Mouse (Mus musculus) Muller cell, postnatal 12 days (primary cell): ENCODE measurements at regions not wholly inside any gene's neighbourhood (a gene's known extent, or its start where the extent isn't known, plus 50 kb on each side); places are given as distances from the start of the nearest gene placed in this dataset.

ENCODE experiments used
- DNase-seq: peaks from one replicate; pipeline ENCODE4 v3.0.0-alpha.2; 2015; ENCODE audit errors: inconsistent ontology term

DNA sequence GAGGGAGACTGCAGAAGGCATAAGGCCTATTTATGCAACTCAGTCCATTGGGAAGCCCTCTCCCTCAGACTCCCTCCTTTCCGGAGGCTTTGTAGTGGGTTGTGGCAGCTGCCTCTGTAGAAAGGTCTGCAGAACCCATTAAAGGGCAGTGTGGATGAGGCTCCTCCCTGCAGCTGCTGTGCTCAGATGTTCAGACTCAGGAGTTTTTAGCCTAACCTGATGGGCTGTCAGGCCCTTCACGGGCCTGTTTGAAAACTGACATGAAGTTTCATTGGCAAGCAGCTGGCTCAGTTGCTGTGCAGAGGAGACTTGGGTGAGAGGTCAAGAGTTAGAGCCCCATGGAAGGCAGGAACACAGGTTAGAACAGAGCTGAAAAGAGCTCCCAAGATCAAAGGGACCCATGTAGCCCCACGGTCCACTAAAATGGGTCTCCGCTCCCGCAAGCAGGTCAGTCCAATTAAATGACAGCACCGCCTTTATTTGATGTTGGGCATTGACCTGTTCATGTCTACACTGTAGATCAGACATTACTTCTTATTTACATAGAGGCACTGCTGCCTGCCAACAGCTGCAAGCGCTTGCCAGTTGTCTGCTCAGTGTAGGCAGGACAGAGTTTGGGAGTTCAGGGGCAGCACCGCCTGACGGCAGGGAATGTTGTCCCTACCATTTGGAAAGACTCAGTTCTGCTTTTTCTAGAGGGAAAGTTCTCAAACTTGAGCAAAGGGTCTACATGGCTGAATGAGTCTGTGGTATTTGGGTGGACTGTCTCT lies 53.8 kb upstream of the Usp46 start:
- no peak for DNase-seq

DNA sequence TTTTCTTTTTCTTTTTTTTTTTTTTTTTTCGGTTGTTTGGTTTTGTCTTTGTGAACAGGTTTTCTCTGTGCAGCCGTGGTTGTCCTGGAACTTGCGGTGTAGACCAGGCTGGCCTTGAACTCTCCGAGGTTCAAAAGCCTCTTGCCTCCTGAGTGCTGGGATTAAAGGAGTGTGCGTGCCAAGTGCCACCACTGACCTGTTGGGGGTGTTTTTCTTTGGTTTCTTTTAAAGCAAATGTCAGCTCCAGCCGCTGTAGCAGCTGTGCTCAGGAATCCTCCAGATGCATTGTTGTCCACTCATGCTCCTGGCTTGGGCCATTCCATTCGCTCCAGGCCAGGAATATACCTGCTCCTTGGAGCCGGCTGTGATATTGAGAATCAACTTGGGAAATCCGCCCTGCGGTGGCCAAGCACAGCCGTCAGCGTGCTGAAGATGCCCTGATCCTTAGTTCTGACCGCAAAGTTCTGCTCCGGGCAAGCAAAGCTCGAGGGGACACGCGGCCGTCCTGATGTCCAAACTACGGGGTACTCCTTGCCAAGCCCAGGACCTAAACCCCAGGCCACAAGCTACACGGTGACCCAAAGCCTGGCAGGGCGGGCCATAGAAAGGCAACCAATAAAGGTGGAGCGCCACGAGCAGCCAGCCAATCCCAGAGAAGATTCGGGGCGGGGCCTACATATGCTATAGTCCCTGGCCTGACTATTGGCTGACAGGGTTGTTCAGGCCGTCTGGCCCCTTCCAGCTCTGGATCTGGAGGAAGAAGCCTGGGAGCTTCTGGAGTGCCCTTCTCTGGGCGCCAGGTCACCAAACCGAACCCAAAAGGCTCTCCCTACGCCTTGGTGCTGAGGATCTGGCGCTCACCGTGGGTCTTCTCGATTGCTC lies 58.0 kb upstream of the Usp46 start:
- DNase-seq: peak; percentile 51

GRCm38 (mm10) chr5:74127518-74127917 lies 59.3 kb upstream of the Usp46 start:
- no peak for DNase-seq

- no peak for DNase-seq
Observed at GRCm38 (mm10) chr5:74129636-74130035, 61.4 kb upstream of the Usp46 start.

GRCm38 (mm10) chr5:74132671-74133070 lies 62.4 kb upstream of the Rasl11b start:
- DNase-seq: no peak

DNA sequence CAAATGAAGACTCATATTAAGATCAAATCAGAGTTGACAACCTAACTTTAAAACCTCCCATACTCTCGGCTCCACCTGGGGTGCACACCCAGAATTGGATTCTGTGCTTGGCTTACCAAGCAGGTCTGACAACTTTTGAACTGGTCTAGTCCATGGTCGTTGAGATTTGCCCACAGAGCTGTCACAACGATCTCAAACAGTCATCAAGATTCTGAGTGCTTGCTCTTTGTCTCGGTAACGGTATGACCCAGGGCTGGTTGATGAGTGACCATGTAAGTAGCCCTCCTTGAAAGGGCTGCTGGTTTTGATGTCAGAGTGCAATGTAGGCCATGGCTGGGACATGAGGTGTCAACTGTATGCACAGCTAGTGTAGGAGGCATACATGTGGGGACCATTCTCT lies 58.7 kb upstream of the Rasl11b start:
- no peak for DNase-seq

DNA sequence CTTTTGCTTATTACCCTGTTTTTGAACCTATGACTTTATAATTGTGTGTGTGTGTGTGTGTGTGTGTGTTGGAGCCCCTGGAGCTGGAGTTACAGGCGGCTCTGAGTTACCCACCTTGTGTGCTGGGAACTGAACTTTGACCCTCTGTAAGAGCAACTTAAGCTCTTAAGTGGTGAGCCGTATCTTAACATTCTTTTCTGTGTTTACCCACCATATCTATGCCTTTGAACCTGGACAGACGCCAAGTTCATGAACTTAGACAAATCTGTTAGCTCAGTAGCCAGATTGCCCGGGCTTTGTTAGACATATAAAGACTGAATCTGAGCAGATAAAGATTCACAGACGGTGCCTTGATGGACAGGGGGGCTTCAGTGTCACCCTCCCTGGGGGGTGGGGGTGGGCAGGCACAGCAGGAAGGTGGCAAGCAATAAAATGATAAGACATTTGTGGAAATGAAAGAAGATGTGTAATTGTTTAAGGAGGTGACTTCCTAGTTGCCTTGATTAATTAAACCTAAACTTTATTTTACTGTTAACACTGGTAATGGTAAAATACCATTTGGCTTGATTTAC lies 58.1 kb upstream of the Rasl11b start:
- DNase-seq: no peak

DNA sequence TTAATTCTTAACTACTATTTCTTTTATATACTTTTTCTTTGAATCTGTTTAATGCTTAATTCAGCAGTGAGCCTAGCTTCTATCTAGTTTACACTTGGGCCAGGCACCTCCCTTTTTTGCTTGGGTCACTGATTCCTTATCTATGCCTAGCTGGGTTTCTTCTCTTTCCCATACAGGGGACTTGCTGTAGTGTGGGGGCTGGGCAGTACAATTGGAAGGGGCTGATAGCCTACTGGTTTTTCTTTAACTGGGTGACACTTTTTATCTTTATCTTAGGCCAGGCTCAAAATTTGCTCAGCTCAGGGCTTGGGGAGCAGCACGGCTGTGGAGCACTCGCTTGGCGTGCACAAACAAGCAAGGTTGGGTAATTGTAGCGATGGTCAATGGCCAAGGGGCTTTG lies 51.1 kb upstream of the Rasl11b start:
- DNase-seq: no peak

- peak; percentile 27 for DNase-seq
Observed at GRCm38 (mm10) chr5:74144765-74145164, 50.3 kb upstream of the Rasl11b start.
